ENCODE assay signal across 7 mouse cellular contexts in the genomic region with DNA sequence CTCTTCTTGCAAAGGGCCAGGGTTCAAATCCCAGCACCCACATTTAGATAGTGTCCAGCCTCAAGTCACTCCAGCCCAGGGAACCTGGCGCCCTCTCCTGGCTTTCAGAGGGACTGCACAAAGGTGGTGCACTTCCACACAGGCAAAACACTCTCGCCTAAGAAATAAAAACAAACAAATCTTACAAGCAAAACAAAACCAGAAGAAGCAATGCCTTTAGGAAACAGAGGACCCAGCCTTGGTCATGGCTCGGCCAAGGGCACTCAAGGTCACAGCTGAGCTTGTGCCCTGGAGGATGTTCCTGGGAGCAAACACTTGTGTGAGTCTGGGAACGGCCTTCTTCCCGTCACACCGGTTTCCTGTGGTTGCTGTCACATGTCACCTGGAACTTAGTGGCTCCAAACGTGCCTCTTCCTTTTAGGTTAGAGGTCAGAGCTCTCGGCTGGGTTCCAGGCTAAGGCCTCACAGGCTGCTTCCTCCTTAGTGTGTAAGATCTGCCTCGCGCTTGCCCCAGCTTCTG.
DNase-seq lines count a peak whose midpoint lies in the region; ATAC-seq and TF ChIP-seq lines count a peak whose summit lies in the region.

No protein-coding gene starts in this region.

- H3K4me2 ChIP-seq in lung, embryonic 16.5 days (ENCODE audit: low read depth, low read length), result no peak overlapping the region

- no peaks in the 10 kb centered on the region for H3K27me3 ChIP-seq in ES-Bruce4 (ENCODE audit: control insufficient read depth, insufficient read depth, low read length, poor library complexity, severe bottlenecking)
- no peaks in the 10 kb centered on the region for H3K27me3 ChIP-seq in lung, embryonic 16.5 days (ENCODE audit: control insufficient read depth, insufficient read depth, low read depth, low read length)

- H3K9me3 ChIP-seq in ES-Bruce4 (replicated peaks; ENCODE audit: control insufficient read depth, insufficient read depth, low read length, poor library complexity, severe bottlenecking), result no peaks in the 10 kb centered on the region
- H3K9me3 ChIP-seq in lung, embryonic 16.5 days (ENCODE audit: control insufficient read depth, low read length), result no peaks in the 10 kb centered on the region

- DNase-seq in B cell, adult 2 months, result peak; percentile 53 to 56
- peak; percentile 92 for DNase-seq in fat pad, adult 2 months (ENCODE audit: extremely low read depth, low read depth, low spot score)
- peak; percentile 82 for DNase-seq in kidney, adult 18-20 months
- peak; percentile 70 for DNase-seq in thymus, postnatal 4 days
- DNase-seq in retina, embryonic 14.5 days (ENCODE audit: low spot score), result no peak

- H3K27ac ChIP-seq in ES-Bruce4 (ENCODE audit: insufficient read depth, low read length), result peak overlapping the region; percentile 45
- peak overlapping the region; percentile 39 for H3K27ac ChIP-seq in lung, embryonic 16.5 days (ENCODE audit: low read length)

- H3K4me1 ChIP-seq in ES-Bruce4 (ENCODE audit: control insufficient read depth, insufficient read depth, low read length), result peaks cover 11% of the 10 kb centered on the region
- peaks cover 31% of the 10 kb centered on the region for H3K4me1 ChIP-seq in lung, embryonic 16.5 days (replicated peaks; ENCODE audit: control insufficient read depth, insufficient read depth, low read length)

- TF ChIP-seq CTCF in ES-Bruce4 (IDR thresholded peaks at IDR 0.05; ENCODE audit: low read depth, low read length), result peak; percentile 96

- no peak overlapping the region for H3K4me3 ChIP-seq in ES-Bruce4 (ENCODE audit: low read depth, low read length)
- H3K4me3 ChIP-seq in lung, embryonic 16.5 days (ENCODE audit: low read length), result no peak overlapping the region

- no peak for TF ChIP-seq POLR2A in ES-Bruce4 (IDR thresholded peaks at IDR 0.05; ENCODE audit: insufficient read depth, low read length)

- TF ChIP-seq EP300 in ES-Bruce4 (IDR thresholded peaks at IDR 0.05; ENCODE audit: insufficient read depth, low read depth, low read length), result peak; percentile 89; the same call in 1 of the 2 replicates

- ATAC-seq in lung, embryonic 16.5 days (ENCODE audit: low read depth), result peak; percentile 34

- H3K9ac ChIP-seq in ES-Bruce4 (ENCODE audit: low read depth, poor library complexity, severe bottlenecking), result no peak overlapping the region
- H3K9ac ChIP-seq in lung, embryonic 16.5 days (ENCODE audit: low read length), result 0 out of 2 replicates have a peak overlapping the region, but pooled peaks have one; percentile 38

- no peaks in the 10 kb centered on the region for H3K36me3 ChIP-seq in ES-Bruce4 (ENCODE audit: control insufficient read depth, insufficient read depth, low read length, poor library complexity, severe bottlenecking)
- H3K36me3 ChIP-seq in lung, embryonic 16.5 days (ENCODE audit: control insufficient read depth, insufficient read depth, low read length), result no peaks in the 10 kb centered on the region

- WGBS in lung, embryonic 16.5 days, result 29% methylated on average over 10 of the region's 10 CpGs
